Mouse (Mus musculus): Measurements from ENCODE around the gene Vti1a. TPM values are rescaled to one million over a fixed set of nuclear protein-coding genes. Genes with fewer than 3 reads are reported as not detected.

The Vti1a gene
- total RNA-seq, 1 experiment = 14.9 TPM

GRCm38 (mm10) chr19:55389019-55389418 is 72.9 kb downstream of the Vti1a start:
- DNase-seq (ENCODE audit: low read depth, low spot score) = no peak

GRCm38 (mm10) chr19:55390323-55390722 is 74.2 kb downstream of the Vti1a start:
- H3K4me3 ChIP-seq (ENCODE audit: insufficient read depth in 1 of 2, low read depth in 1 of 2, low read length in 2 of 2, poor library complexity in 1 of 2, severe bottlenecking in 1 of 2) = no peak overlapping the region
- H3K9ac ChIP-seq (ENCODE audit: insufficient read depth, low read depth, low read length, poor library complexity, severe bottlenecking) = no peak overlapping the region
- no peaks in the 10 kb centered on the region for H3K36me3 ChIP-seq (ENCODE audit: control insufficient read depth, insufficient read depth, low read length, poor library complexity, severe bottlenecking)
- no peak overlapping the region for H3K27ac ChIP-seq (ENCODE audit: insufficient read depth, low read depth, low read length, poor library complexity, severe bottlenecking)
- in situ Hi-C loops (cut with MboI; ENCODE audit: low sequenced_read_pairs in 2 of 2, unreplicated experiment in 2 of 2) = no loop called here
- TF ChIP-seq ZNF384 (IDR thresholded peaks at IDR 0.05; ENCODE audit: low read depth, low read length) (no peak), ZC3H11A (IDR thresholded peaks at IDR 0.05; ENCODE audit: borderline replicate concordance, low read depth, low read length) (no peak)
- DNase-seq (ENCODE audit: low read depth, low spot score) = no peak
- H3K9me3 ChIP-seq (ENCODE audit: control insufficient read depth, insufficient read depth, low read depth, low read length) = no peaks in the 10 kb centered on the region
- H3K4me1 ChIP-seq (ENCODE audit: control insufficient read depth in 2 of 2, insufficient read depth in 2 of 2, low read length in 2 of 2, poor library complexity in 1 of 2) = no peaks in the 10 kb centered on the region

More at GRCm38 (mm10) chr19:55389019-55389418, 72.9 kb downstream of the Vti1a start:
- H3K9me3 ChIP-seq (ENCODE audit: control insufficient read depth, insufficient read depth, low read depth, low read length) = no peaks in the 10 kb centered on the region
- in situ Hi-C loops (cut with MboI; ENCODE audit: low sequenced_read_pairs in 2 of 2, unreplicated experiment in 2 of 2) = no loop called here
- no peaks in the 10 kb centered on the region for H3K36me3 ChIP-seq (ENCODE audit: control insufficient read depth, insufficient read depth, low read length, poor library complexity, severe bottlenecking)
- H3K9ac ChIP-seq (ENCODE audit: insufficient read depth, low read depth, low read length, poor library complexity, severe bottlenecking) = no peak overlapping the region
- TF ChIP-seq MAFK (IDR thresholded peaks at IDR 0.05; ENCODE audit: insufficient read depth, low read depth, low read length) = no peak
- TF ChIP-seq HCFC1 (IDR thresholded peaks at IDR 0.05; ENCODE audit: borderline replicate concordance, insufficient read depth, low read length) = no peak
- no peak for TF ChIP-seq ZC3H11A (IDR thresholded peaks at IDR 0.05; ENCODE audit: borderline replicate concordance, low read depth, low read length)
- H3K4me1 ChIP-seq (ENCODE audit: control insufficient read depth in 2 of 2, insufficient read depth in 2 of 2, low read length in 2 of 2, poor library complexity in 1 of 2) = no peaks in the 10 kb centered on the region
- H3K4me3 ChIP-seq (ENCODE audit: insufficient read depth in 1 of 2, low read depth in 1 of 2, low read length in 2 of 2, poor library complexity in 1 of 2, severe bottlenecking in 1 of 2) = no peak overlapping the region
- H3K27ac ChIP-seq (ENCODE audit: insufficient read depth, low read depth, low read length, poor library complexity, severe bottlenecking) = no peak overlapping the region

DNA sequence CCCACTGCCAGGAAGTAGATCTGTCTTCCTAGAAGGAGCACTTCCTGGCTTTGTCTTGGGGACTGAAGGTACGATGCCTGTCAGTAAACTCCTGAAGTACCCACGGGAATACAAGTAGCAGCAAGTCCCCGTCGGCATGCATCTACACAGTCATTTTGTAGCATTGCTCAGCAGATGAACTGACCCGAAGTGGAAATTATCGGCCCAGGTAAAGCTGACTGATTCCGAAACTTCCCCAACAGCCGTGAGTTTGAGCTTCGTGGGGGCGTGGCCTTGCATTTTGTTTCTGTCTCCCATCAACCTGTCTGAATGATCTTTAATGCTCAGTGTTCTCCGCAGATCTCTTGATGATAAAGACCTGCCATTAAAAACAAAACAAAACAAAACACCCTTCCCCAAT is 85.5 kb downstream of the Vti1a start:
- Histone ChIP-seq H3K4me3 (ENCODE audit: insufficient read depth in 1 of 2, low read depth in 1 of 2, low read length in 2 of 2, poor library complexity in 1 of 2, severe bottlenecking in 1 of 2) (no peak overlapping the region), H3K27ac (ENCODE audit: insufficient read depth, low read depth, low read length, poor library complexity, severe bottlenecking) (no peak overlapping the region), H3K36me3 (ENCODE audit: control insufficient read depth, insufficient read depth, low read length, poor library complexity, severe bottlenecking) (no peaks in the 10 kb centered on the region; the same call in 1 of the 2 replicates), H3K9me3 (ENCODE audit: control insufficient read depth, insufficient read depth, low read depth, low read length) (no peaks in the 10 kb centered on the region), H3K4me1 (ENCODE audit: control insufficient read depth in 2 of 2, insufficient read depth in 2 of 2, low read length in 2 of 2, poor library complexity in 1 of 2) (no peaks in the 10 kb centered on the region), H3K9ac (ENCODE audit: insufficient read depth, low read depth, low read length, poor library complexity, severe bottlenecking) (no peak overlapping the region)
- TF ChIP-seq ZC3H11A (IDR thresholded peaks at IDR 0.05; ENCODE audit: borderline replicate concordance, low read depth, low read length) (no peak), ZNF384 (IDR thresholded peaks at IDR 0.05; ENCODE audit: low read depth, low read length) (no peak), HCFC1 (IDR thresholded peaks at IDR 0.05; ENCODE audit: borderline replicate concordance, insufficient read depth, low read length) (no peak), CHD2 (IDR thresholded peaks at IDR 0.05; ENCODE audit: low read depth, low read length) (no peak), MAFK (IDR thresholded peaks at IDR 0.05; ENCODE audit: insufficient read depth, low read depth, low read length) (no peak)
- in situ Hi-C loops (cut with MboI; ENCODE audit: low sequenced_read_pairs in 2 of 2, unreplicated experiment in 2 of 2) = no loop called here
- DNase-seq (ENCODE audit: low read depth, low spot score) = no peak

DNA sequence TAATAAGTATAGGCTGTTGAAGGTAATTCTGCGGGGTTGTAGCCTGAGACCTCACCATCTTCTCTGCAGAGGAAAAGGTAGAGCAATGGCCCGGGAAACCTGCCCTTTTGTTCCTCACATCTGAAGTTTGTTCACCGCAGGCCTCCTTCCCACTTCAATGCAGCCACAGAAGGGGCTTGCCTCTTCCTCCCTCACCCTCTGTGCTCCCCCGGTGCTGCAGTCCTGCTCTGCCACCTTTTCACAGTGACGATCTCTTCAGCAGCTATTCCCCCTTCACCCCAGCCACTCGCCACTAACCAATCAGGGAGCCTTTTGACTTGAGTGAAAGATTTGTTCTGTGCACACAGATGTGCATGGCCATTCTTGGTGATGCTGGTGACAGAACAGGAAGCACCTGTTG is 92.4 kb downstream of the Vti1a start:
- in situ Hi-C loops (cut with MboI; ENCODE audit: low sequenced_read_pairs in 2 of 2, unreplicated experiment in 2 of 2) = no loop called here

DNA sequence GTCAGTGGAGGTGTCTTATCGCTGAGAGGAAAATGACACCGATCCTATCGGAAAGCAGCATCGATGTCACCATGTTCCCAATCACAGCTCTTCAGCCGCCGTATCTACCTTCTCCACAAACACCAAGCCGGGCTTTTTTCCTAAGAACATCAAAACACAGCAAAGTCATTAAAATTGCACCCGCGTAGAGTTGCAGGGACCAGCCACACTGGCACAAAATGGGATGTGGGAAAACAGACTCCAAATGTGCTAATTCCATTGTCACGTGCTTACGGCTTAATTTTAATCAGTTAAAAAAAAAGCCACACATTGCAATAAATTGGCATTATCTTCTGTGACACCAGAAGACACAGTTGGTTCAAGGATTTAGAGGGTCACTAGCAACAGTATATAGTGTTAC is 95.3 kb downstream of the Vti1a start:
- DNase-seq (ENCODE audit: low read depth, low spot score) = no peak
- in situ Hi-C loops (cut with MboI; ENCODE audit: low sequenced_read_pairs in 2 of 2, unreplicated experiment in 2 of 2) = no loop called here
- H3K36me3 ChIP-seq (ENCODE audit: control insufficient read depth, insufficient read depth, low read length, poor library complexity, severe bottlenecking) = peaks cover 2% of the 10 kb centered on the region; the same call in 1 of the 2 replicates
- TF ChIP-seq ZNF384 (IDR thresholded peaks at IDR 0.05; ENCODE audit: low read depth, low read length) (no peak), CHD2 (IDR thresholded peaks at IDR 0.05; ENCODE audit: low read depth, low read length) (no peak), HCFC1 (IDR thresholded peaks at IDR 0.05; ENCODE audit: borderline replicate concordance, insufficient read depth, low read length) (no peak), ZC3H11A (IDR thresholded peaks at IDR 0.05; ENCODE audit: borderline replicate concordance, low read depth, low read length) (no peak), MAFK (IDR thresholded peaks at IDR 0.05; ENCODE audit: insufficient read depth, low read depth, low read length) (no peak)
- H3K4me1 ChIP-seq (ENCODE audit: control insufficient read depth in 2 of 2, insufficient read depth in 2 of 2, low read length in 2 of 2, poor library complexity in 1 of 2) = no peaks in the 10 kb centered on the region
- H3K27ac ChIP-seq (ENCODE audit: insufficient read depth, low read depth, low read length, poor library complexity, severe bottlenecking) = no peak overlapping the region
- no peak overlapping the region for H3K4me3 ChIP-seq (ENCODE audit: insufficient read depth in 1 of 2, low read depth in 1 of 2, low read length in 2 of 2, poor library complexity in 1 of 2, severe bottlenecking in 1 of 2)
- no peak overlapping the region for H3K9ac ChIP-seq (ENCODE audit: insufficient read depth, low read depth, low read length, poor library complexity, severe bottlenecking)
- H3K9me3 ChIP-seq (ENCODE audit: control insufficient read depth, insufficient read depth, low read depth, low read length) = no peaks in the 10 kb centered on the region

More for the DNA sequence above, 92.4 kb downstream of the Vti1a start:
- Histone ChIP-seq H3K27ac (ENCODE audit: insufficient read depth, low read depth, low read length, poor library complexity, severe bottlenecking) (no peak overlapping the region), H3K4me3 (ENCODE audit: insufficient read depth in 1 of 2, low read depth in 1 of 2, low read length in 2 of 2, poor library complexity in 1 of 2, severe bottlenecking in 1 of 2) (no peak overlapping the region), H3K9ac (ENCODE audit: insufficient read depth, low read depth, low read length, poor library complexity, severe bottlenecking) (no peak overlapping the region), H3K9me3 (ENCODE audit: control insufficient read depth, insufficient read depth, low read depth, low read length) (no peaks in the 10 kb centered on the region), H3K36me3 (ENCODE audit: control insufficient read depth, insufficient read depth, low read length, poor library complexity, severe bottlenecking) (no peaks in the 10 kb centered on the region), H3K4me1 (ENCODE audit: control insufficient read depth in 2 of 2, insufficient read depth in 2 of 2, low read length in 2 of 2, poor library complexity in 1 of 2) (no peaks in the 10 kb centered on the region)
- TF ChIP-seq ZC3H11A (IDR thresholded peaks at IDR 0.05; ENCODE audit: borderline replicate concordance, low read depth, low read length) (no peak), ZNF384 (IDR thresholded peaks at IDR 0.05; ENCODE audit: low read depth, low read length) (no peak), CHD2 (IDR thresholded peaks at IDR 0.05; ENCODE audit: low read depth, low read length) (no peak), HCFC1 (IDR thresholded peaks at IDR 0.05; ENCODE audit: borderline replicate concordance, insufficient read depth, low read length) (no peak), MAFK (IDR thresholded peaks at IDR 0.05; ENCODE audit: insufficient read depth, low read depth, low read length) (no peak)
- DNase-seq (ENCODE audit: low read depth, low spot score) = no peak

Measured in ES-E14 (cell line).